Mouse (Mus musculus): ENCODE measurements at regions not wholly inside any gene's neighbourhood (a gene's known extent, or its start where the extent isn't known, plus 50 kb on each side); places are given as distances from the start of the nearest gene placed in this dataset.

- no peak for DNase-seq (ENCODE audit: low spot score)
These were observed 288.2 kb upstream of the Zfp703 start for GRCm38 (mm10) chr8:26688745-26689478.

GRCm38 (mm10) chr8:26689479-26690177 is 287.5 kb upstream of the Zfp703 start:
- DNase-seq (ENCODE audit: low spot score) = no peak

- DNase-seq (ENCODE audit: low spot score) = no peak
These were observed 286.9 kb upstream of the Zfp703 start for GRCm38 (mm10) chr8:26690178-26690735.

- no peak for DNase-seq (ENCODE audit: low spot score)
These were observed 279.5 kb upstream of the Zfp703 start for GRCm38 (mm10) chr8:26697579-26698084.

DNA sequence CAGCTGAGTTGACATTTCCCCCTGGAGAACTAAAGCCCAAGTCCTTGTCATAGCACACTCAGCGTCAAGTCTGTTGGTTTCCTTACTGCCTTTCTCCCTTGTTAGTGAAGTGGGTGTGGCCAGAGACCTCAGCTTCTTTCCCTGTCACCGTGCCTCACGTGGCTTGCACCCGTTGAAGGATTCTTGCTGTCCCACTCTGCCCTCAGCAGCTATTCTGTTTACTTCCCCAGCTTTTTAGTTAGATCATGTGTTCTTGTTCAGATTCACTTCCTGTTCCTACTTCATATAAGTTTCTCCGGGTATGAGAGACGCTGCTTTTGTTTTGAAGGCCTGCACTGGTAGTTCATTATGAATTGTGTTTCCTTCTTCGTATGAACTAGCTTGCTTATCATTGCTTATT is 278.5 kb upstream of the Zfp703 start:
- DNase-seq (ENCODE audit: low spot score) = no peak

DNA sequence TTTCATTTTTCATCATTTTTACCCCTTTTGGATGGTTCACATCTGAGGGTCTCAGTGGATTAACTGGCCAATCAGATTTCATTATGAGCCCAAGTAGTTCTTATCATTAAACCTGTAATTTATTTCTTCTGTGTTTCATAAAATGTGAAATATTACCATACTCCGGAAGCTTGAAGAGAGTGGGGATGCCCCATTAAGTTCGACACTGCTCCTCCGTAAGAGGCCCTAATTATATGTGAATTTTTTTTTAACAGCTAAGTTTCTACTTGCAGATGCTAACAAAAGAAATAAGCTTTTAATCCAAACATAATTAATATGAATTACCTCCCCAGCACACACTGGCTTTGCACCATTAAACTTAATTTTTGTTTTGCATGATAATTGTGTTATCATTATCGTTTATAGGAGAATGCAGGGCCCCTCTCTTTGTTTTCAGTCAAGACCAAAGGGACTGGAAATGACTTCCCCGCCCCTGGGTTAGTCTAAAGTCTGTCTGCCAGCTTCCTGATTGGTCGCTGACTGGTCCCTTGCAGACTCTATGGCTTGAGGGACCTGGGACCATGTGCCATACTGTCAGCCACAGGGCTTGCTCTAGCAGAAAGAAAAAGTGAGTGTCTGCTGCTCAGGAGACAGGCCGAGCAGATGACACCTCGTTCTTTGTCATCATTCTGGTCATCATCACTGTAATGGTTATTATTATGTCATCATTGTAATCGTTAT is 270.9 kb upstream of the Zfp703 start:
- no peak for DNase-seq (ENCODE audit: low spot score)

DNA sequence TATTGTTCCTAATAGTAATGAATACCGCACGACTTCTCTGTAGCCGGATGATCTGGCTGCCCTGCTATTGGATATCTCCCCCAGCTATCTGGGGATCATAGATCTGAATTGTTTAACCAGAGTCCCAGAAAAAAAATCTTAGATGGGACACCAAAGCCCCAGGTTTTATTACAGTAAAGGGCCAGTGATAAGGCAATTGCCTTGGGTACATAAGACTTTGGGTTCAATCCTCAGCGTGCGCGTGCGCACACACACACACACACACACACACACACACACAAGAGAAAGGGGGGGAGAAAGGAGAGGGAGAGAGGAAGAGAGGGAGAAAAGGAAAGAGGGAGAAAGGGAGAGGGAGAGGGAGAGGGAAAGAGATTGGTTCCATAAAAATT is 270.4 kb upstream of the Zfp703 start:
- DNase-seq (ENCODE audit: low spot score) = no peak

DNA sequence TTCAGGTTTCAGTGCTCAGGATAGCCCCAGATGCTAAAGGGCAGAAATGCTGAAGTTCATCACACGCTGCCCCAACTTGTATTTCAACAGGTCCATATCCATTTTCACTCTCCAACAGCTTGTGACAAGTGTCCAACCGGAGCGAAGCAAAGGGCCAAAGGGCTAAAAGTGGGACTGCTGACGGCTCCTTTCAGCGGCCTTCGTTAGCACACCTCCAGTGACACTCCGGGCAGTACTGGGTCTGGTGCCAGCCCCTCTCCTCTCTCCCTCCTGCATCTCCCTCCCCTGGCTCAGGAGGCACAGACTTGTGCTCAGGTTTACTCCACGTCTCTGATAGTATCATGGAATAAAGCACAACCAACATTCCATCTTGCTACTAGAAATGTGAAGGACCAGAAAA is 263.3 kb upstream of the Zfp703 start:
- DNase-seq (ENCODE audit: low spot score) = no peak

GRCm38 (mm10) chr8:26714714-26715113 is 262.4 kb upstream of the Zfp703 start:
- no peak for DNase-seq (ENCODE audit: low spot score)

DNA sequence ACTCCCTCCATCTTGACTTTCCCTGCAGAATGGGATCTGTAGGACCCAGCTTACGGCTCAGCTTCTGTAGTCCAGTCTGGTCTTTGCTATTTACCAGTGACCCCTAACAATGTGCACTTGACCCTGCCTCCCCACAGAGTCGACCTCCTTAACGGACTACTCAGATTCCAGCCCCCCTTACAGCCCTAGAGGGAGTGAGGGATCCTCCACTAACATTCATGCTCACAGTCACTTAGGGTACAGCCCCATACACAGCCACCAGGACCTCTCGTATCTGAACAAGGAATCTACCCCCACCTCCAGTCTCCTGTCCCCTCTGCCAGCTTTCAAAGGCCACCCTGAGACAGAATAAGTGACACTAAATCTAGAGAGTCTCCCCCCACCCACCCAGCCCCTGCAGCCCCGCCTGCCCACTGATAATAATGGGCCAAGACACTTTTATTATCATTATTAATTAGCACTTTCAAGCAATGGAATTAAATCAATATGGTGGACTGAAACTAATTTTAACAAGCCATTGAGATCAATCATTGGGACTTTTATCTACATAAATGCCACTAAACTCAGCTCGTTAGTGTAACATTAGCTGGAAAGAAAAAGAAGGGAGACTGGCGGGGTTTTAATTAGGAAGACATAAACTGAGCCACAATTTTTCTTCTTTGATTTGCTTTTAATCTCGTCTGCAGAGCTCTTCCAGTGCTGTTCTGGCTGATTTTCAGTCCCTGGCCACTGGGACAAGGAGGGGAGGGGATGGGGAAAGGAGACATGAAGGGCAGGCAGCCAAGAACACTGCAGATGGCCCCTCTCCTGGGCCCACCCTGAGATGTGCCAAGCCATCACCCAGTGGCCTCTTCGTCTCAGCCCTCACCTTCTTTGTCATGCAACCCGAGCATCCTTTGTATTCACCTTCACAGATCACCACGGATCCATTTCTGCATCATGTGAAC is 258.4 kb upstream of the Zfp703 start:
- DNase-seq (ENCODE audit: low spot score) = no peak

DNA sequence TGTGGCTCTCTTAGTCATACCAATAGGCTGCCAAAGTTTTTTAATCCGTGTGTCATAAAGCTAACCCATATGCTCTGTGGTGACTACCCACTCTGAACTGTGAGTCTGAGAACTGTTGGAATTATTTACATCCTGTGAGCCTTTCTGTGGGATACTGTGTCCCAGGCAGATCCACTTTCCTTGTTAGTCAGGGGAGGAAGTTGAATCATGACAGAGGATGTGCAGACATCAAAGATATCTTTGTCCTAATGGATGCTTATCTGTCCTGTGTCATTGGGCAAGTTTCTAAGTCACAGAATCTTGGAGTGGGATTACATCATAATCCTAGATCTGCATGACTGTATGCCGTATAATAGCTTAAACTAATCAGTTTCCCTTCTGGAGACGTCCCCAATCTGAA is 254.4 kb upstream of the Zfp703 start:
- DNase-seq (ENCODE audit: low spot score) = no peak

DNA sequence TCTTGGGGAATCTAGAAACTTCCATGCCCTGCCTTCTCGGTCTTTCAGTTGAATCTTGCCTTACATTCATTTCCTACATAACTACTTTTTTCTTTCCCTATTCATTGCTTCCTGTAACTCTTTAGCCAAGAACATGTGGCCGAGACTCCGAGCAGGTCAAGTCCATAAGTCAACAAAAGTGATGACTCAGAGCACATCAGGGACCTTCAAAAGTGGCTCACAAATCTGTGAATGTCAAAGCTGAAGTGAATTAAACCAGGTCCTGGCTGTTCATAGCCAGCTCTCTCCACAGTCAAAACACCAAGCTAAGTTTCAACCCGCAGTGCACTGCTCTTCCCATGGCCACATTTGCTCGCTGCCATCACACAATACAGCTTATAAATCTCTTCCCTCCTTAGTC is 252.5 kb upstream of the Zfp703 start:
- DNase-seq (ENCODE audit: low spot score) = no peak

- DNase-seq (ENCODE audit: low spot score) = no peak
These were observed 251.6 kb upstream of the Zfp703 start for GRCm38 (mm10) chr8:26725521-26725920.

DNA sequence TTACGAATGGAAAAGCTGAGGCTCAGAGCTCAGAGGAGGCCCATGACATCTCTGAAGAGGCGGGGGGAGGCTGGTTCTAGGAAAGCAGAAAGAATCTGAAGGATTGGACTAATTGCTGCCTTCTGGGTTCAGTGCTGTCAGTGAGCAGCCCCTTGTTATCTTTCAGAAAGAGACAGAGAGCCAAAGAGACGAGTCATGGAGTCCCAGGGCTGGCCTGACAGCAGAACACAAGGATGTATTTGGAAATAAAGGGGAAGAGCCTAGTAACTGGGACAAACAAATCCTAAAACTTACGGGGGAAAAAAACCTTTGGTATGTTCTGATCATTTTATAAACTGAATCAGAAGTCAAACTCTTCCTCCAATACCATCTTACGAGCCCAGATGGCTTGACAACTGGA is 247.8 kb upstream of the Zfp703 start:
- no peak for DNase-seq (ENCODE audit: low spot score)

GRCm38 (mm10) chr8:26731111-26731510 is 246.0 kb upstream of the Zfp703 start:
- no peak for DNase-seq (ENCODE audit: low spot score)

DNA sequence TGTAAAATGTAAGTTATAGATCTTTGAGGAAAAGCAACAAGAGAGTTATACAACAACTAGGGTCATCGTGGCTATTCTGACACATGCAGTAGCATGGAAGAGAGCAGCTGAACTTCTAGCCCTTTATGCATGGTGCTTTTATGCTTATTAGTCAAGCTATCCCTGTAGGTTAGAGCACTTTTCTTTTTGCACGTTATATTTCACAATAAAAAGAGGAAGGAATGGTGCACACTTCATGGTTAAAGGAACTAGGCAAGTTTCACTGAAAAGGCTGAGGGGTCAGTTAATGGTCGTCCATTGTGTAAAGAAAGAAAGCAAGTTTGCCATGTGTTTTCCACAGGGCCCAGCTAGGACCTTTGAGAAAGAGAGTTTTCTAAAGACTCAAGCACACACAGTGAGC is 232.7 kb upstream of the Zfp703 start:
- no peak for DNase-seq (ENCODE audit: low spot score)

DNA sequence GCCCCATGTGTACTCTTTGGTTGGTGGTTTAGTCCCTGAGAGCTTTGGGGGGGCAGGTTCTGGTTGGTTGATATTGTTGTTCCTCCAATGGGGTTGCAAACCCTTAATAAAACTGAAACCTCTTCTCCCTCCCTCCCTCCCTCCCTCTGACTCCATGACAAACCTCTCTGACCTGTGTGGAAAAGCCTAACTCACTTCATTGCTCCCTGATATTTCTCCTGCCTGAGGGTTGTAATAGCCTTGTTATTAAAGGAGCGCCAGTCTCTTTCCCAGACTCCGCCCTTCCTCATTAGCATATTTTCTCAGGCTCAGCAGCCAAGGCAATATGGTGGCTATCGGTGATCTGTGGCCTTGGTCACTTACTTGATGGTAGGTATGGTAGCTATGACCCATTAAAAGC is 230.3 kb upstream of the Zfp703 start:
- DNase-seq (ENCODE audit: low spot score) = no peak

GRCm38 (mm10) chr8:26747241-26747972 is 229.7 kb upstream of the Zfp703 start:
- peak; percentile 24 for DNase-seq (ENCODE audit: low spot score)

GRCm38 (mm10) chr8:26748161-26748971 is 228.8 kb upstream of the Zfp703 start:
- DNase-seq (ENCODE audit: low spot score) = no peak

DNA sequence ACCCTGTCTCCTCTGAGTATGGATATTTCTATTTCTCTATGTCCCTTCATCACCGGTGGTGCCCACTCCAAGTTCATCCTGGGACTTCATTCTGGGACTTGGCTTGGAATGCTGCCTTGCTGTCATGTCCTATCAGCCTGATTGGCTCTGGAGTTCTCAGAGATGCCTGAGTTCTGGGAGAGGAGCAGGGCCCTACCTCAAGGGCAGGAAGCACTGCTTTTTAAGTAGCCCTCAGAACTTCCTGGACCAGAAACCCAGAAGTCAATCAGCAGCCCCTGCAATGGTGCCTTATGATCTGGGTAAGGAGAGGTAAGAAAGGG is 228.2 kb upstream of the Zfp703 start:
- no peak for DNase-seq (ENCODE audit: low spot score)
